Mouse (Mus musculus): Measurements from ENCODE around the gene Cdkl4.
"Not testable (repeated sequence)": the region's sequence is repeated elsewhere in the genome, so short reads cannot be mapped to it uniquely, and the experiment has no call there.

The Cdkl4 gene

GRCm38 (mm10) chr17:80577639-80578038 is at the start of gene Cdkl4:
Cdkl4 (minus strand) TSS chr17:80577813.
- DNase-seq = no peak

GRCm38 (mm10) chr17:80624979-80625378 is 47.4 kb upstream of the Cdkl4 start:
- DNase-seq = no peak

- DNase-seq = no peak
These were observed 44.1 kb upstream of the Cdkl4 start for GRCm38 (mm10) chr17:80621691-80622090.

- DNase-seq = peak; percentile 78
These were observed 43.3 kb upstream of the Cdkl4 start for GRCm38 (mm10) chr17:80620786-80621423.

GRCm38 (mm10) chr17:80619556-80619955 is 41.9 kb upstream of the Cdkl4 start:
- peak; percentile 58 for DNase-seq

- no peak for DNase-seq
These were observed 41.3 kb upstream of the Cdkl4 start for GRCm38 (mm10) chr17:80618890-80619289.

- DNase-seq = no peak
These were observed 26.2 kb upstream of the Cdkl4 start for GRCm38 (mm10) chr17:80603806-80604205.

GRCm38 (mm10) chr17:80603079-80603625 is 25.5 kb upstream of the Cdkl4 start:
- DNase-seq = peak; percentile 48

- peak; percentile 65 for DNase-seq
These were observed 23.8 kb upstream of the Cdkl4 start for GRCm38 (mm10) chr17:80601371-80601770.

- DNase-seq = no peak
These were observed 5.4 kb upstream of the Cdkl4 start for GRCm38 (mm10) chr17:80583051-80583450.

GRCm38 (mm10) chr17:80579901-80580300 is 2.3 kb upstream of the Cdkl4 start:
- no peak for DNase-seq

- DNase-seq = no peak
These were observed 1.5 kb upstream of the Cdkl4 start for GRCm38 (mm10) chr17:80579089-80579488.

GRCm38 (mm10) chr17:80578041-80578440 is 428 bp upstream of the Cdkl4 start:
- DNase-seq = no peak

- DNase-seq = no peak
These were observed 399 bp downstream of the Cdkl4 start for GRCm38 (mm10) chr17:80577214-80577613.

GRCm38 (mm10) chr17:80575008-80575407 is 2.6 kb downstream of the Cdkl4 start:
- no peak for DNase-seq

GRCm38 (mm10) chr17:80574471-80574965 is 3.1 kb downstream of the Cdkl4 start:
- DNase-seq = no peak

GRCm38 (mm10) chr17:80572187-80572935 is 5.3 kb downstream of the Cdkl4 start:
- DNase-seq = no peak

GRCm38 (mm10) chr17:80571460-80571859 is 6.2 kb downstream of the Cdkl4 start:
- no peak for DNase-seq

- not testable (repeated sequence) for DNase-seq
These were observed 7.9 kb downstream of the Cdkl4 start for GRCm38 (mm10) chr17:80569718-80570117.

GRCm38 (mm10) chr17:80568842-80569601 is 8.6 kb downstream of the Cdkl4 start:
- DNase-seq = no peak

- DNase-seq = no peak
These were observed 9.2 kb downstream of the Cdkl4 start for GRCm38 (mm10) chr17:80568441-80568840.

- DNase-seq = no peak
These were observed 13.0 kb downstream of the Cdkl4 start for GRCm38 (mm10) chr17:80564611-80564924.

Data from cerebellum, adult 9-10 months (tissue).